Mouse (Mus musculus): ENCODE measurements around the gene Zfp867.

- no peak for TF ChIP-seq CTCF (IDR thresholded peaks at IDR 0.05; ENCODE audit: low read depth)
- TF ChIP-seq EP300 (IDR thresholded peaks at IDR 0.05; ENCODE audit: low read depth): no peak
Measured at GRCm38 (mm10) chr11:59437954-59438353, 34.3 kb downstream of the Zfp867 start.

Data from liver, postnatal 0 days (tissue).